Mouse (Mus musculus): Measurements from ENCODE around the gene Oxgr1. TPM values are rescaled to one million over a fixed set of nuclear protein-coding genes. Genes with fewer than 3 reads are reported as not detected.

The Oxgr1 gene
- polyA plus RNA-seq, 1 experiment from 2014 or later = not detected

- no peak for ATAC-seq (replicated peaks; ENCODE audit: insufficient number of reproducible peaks, low FRiP score, low TSS enrichment)
- H3K4me1 ChIP-seq (ENCODE audit: control insufficient read depth, insufficient read depth, low read length) = no peaks in the 10 kb centered on the region
- no peaks in the 10 kb centered on the region for H3K27me3 ChIP-seq (ENCODE audit: control insufficient read depth, insufficient read depth, low read length)
- H3K4me3 ChIP-seq (ENCODE audit: low read depth, low read length) = no peak overlapping the region
- H3K27ac ChIP-seq (ENCODE audit: low read depth, low read length) = no peak overlapping the region
- H3K36me3 ChIP-seq (ENCODE audit: control insufficient read depth, insufficient read depth, low read length) = no peaks in the 10 kb centered on the region
- H3K9me3 ChIP-seq (replicated peaks; ENCODE audit: control insufficient read depth, low read length) = no peaks in the 10 kb centered on the region
- no peak overlapping the region for H3K9ac ChIP-seq (ENCODE audit: low read depth, low read length)
- WGBS (ENCODE audit: insufficient replicate concordance) = 63% methylated on average over 9 of the region's 9 CpGs
- H3K4me2 ChIP-seq = no peak overlapping the region
Observed at GRCm38 (mm10) chr14:120061096-120061495, 18.9 kb upstream of the Oxgr1 start.

- H3K4me3 ChIP-seq (ENCODE audit: low read depth, low read length) = no peak overlapping the region
- H3K36me3 ChIP-seq (ENCODE audit: control insufficient read depth, insufficient read depth, low read length) = no peaks in the 10 kb centered on the region
- no peak overlapping the region for H3K27ac ChIP-seq (ENCODE audit: low read depth, low read length)
- H3K27me3 ChIP-seq (ENCODE audit: control insufficient read depth, insufficient read depth, low read length) = no peaks in the 10 kb centered on the region
- no peak overlapping the region for H3K4me2 ChIP-seq
- H3K4me1 ChIP-seq (ENCODE audit: control insufficient read depth, insufficient read depth, low read length) = no peaks in the 10 kb centered on the region
- ATAC-seq (replicated peaks; ENCODE audit: insufficient number of reproducible peaks, low FRiP score, low TSS enrichment) = no peak
- 26% methylated on average over 1 of the region's 1 CpGs for WGBS (ENCODE audit: insufficient replicate concordance)
- H3K9me3 ChIP-seq (replicated peaks; ENCODE audit: control insufficient read depth, low read length) = no peaks in the 10 kb centered on the region
- no peak overlapping the region for H3K9ac ChIP-seq (ENCODE audit: low read depth, low read length)
Observed at GRCm38 (mm10) chr14:120033454-120033853, 8.8 kb downstream of the Oxgr1 start.

- Histone ChIP-seq H3K4me2 (no peak overlapping the region), H3K27me3 (ENCODE audit: control insufficient read depth, insufficient read depth, low read length) (no peaks in the 10 kb centered on the region), H3K4me1 (ENCODE audit: control insufficient read depth, insufficient read depth, low read length) (no peaks in the 10 kb centered on the region), H3K9me3 (replicated peaks; ENCODE audit: control insufficient read depth, low read length) (no peaks in the 10 kb centered on the region), H3K36me3 (ENCODE audit: control insufficient read depth, insufficient read depth, low read length) (no peaks in the 10 kb centered on the region), H3K9ac (ENCODE audit: low read depth, low read length) (no peak overlapping the region), H3K27ac (ENCODE audit: low read depth, low read length) (no peak overlapping the region), H3K4me3 (ENCODE audit: low read depth, low read length) (no peak overlapping the region)
- no peak for ATAC-seq (replicated peaks; ENCODE audit: insufficient number of reproducible peaks, low FRiP score, low TSS enrichment)
- 72% methylated on average over 2 of the region's 2 CpGs for WGBS (ENCODE audit: insufficient replicate concordance)
Observed at GRCm38 (mm10) chr14:120019948-120020347, 22.3 kb downstream of the Oxgr1 start.

GRCm38 (mm10) chr14:120009969-120010872, 32.0 kb downstream of the Oxgr1 start:
- no peak overlapping the region for H3K4me2 ChIP-seq
- H3K27ac ChIP-seq (ENCODE audit: low read depth, low read length) = no peak overlapping the region
- H3K36me3 ChIP-seq (ENCODE audit: control insufficient read depth, insufficient read depth, low read length) = no peaks in the 10 kb centered on the region
- no peak overlapping the region for H3K4me3 ChIP-seq (ENCODE audit: low read depth, low read length)
- no peaks in the 10 kb centered on the region for H3K9me3 ChIP-seq (replicated peaks; ENCODE audit: control insufficient read depth, low read length)
- ATAC-seq (replicated peaks; ENCODE audit: insufficient number of reproducible peaks, low FRiP score, low TSS enrichment) = no peak
- H3K4me1 ChIP-seq (ENCODE audit: control insufficient read depth, insufficient read depth, low read length) = no peaks in the 10 kb centered on the region
- no peaks in the 10 kb centered on the region for H3K27me3 ChIP-seq (ENCODE audit: control insufficient read depth, insufficient read depth, low read length)
- no peak overlapping the region for H3K9ac ChIP-seq (ENCODE audit: low read depth, low read length)
- WGBS (ENCODE audit: insufficient replicate concordance) = 77% methylated on average over 11 of the region's 11 CpGs

- 17% methylated on average over 1 of the region's 1 CpGs for WGBS (ENCODE audit: insufficient replicate concordance)
- Histone ChIP-seq H3K4me2 (no peak overlapping the region), H3K27me3 (ENCODE audit: control insufficient read depth, insufficient read depth, low read length) (no peaks in the 10 kb centered on the region), H3K9ac (ENCODE audit: low read depth, low read length) (no peak overlapping the region), H3K36me3 (ENCODE audit: control insufficient read depth, insufficient read depth, low read length) (no peaks in the 10 kb centered on the region), H3K4me1 (ENCODE audit: control insufficient read depth, insufficient read depth, low read length) (no peaks in the 10 kb centered on the region), H3K4me3 (ENCODE audit: low read depth, low read length) (no peak overlapping the region), H3K27ac (ENCODE audit: low read depth, low read length) (no peak overlapping the region), H3K9me3 (replicated peaks; ENCODE audit: control insufficient read depth, low read length) (no peaks in the 10 kb centered on the region)
- no peak for ATAC-seq (replicated peaks; ENCODE audit: insufficient number of reproducible peaks, low FRiP score, low TSS enrichment)
Observed at GRCm38 (mm10) chr14:120005153-120005552, 37.1 kb downstream of the Oxgr1 start.

- Histone ChIP-seq H3K4me3 (ENCODE audit: low read depth, low read length) (no peak overlapping the region), H3K27ac (ENCODE audit: low read depth, low read length) (no peak overlapping the region), H3K9me3 (replicated peaks; ENCODE audit: control insufficient read depth, low read length) (no peaks in the 10 kb centered on the region), H3K4me2 (no peak overlapping the region), H3K36me3 (ENCODE audit: control insufficient read depth, insufficient read depth, low read length) (no peaks in the 10 kb centered on the region), H3K9ac (ENCODE audit: low read depth, low read length) (no peak overlapping the region), H3K4me1 (ENCODE audit: control insufficient read depth, insufficient read depth, low read length) (no peaks in the 10 kb centered on the region), H3K27me3 (ENCODE audit: control insufficient read depth, insufficient read depth, low read length) (no peaks in the 10 kb centered on the region)
- ATAC-seq (replicated peaks; ENCODE audit: insufficient number of reproducible peaks, low FRiP score, low TSS enrichment) = no peak
- whole genome bisulfite sequencing (ENCODE audit: insufficient replicate concordance) = 83% methylated on average over 7 of the region's 7 CpGs
Observed at GRCm38 (mm10) chr14:120003661-120004060, 38.6 kb downstream of the Oxgr1 start.

- no peak overlapping the region for H3K4me3 ChIP-seq (ENCODE audit: low read depth, low read length)
- H3K27ac ChIP-seq (ENCODE audit: low read depth, low read length) = no peak overlapping the region
- H3K27me3 ChIP-seq (ENCODE audit: control insufficient read depth, insufficient read depth, low read length) = no peaks in the 10 kb centered on the region
- no peaks in the 10 kb centered on the region for H3K9me3 ChIP-seq (replicated peaks; ENCODE audit: control insufficient read depth, low read length)
- ATAC-seq (replicated peaks; ENCODE audit: insufficient number of reproducible peaks, low FRiP score, low TSS enrichment) = no peak
- no peak overlapping the region for H3K4me2 ChIP-seq
- no peaks in the 10 kb centered on the region for H3K36me3 ChIP-seq (ENCODE audit: control insufficient read depth, insufficient read depth, low read length)
- H3K9ac ChIP-seq (ENCODE audit: low read depth, low read length) = no peak overlapping the region
- WGBS (ENCODE audit: insufficient replicate concordance) = 77% methylated on average over 4 of the region's 4 CpGs
- H3K4me1 ChIP-seq (ENCODE audit: control insufficient read depth, insufficient read depth, low read length) = no peaks in the 10 kb centered on the region
Observed at GRCm38 (mm10) chr14:120002673-120003072, 39.6 kb downstream of the Oxgr1 start.

GRCm38 (mm10) chr14:119989651-119990050, 52.6 kb downstream of the Oxgr1 start:
- Histone ChIP-seq H3K4me2 (no peak overlapping the region), H3K4me3 (ENCODE audit: low read depth, low read length) (no peak overlapping the region), H3K9me3 (replicated peaks; ENCODE audit: control insufficient read depth, low read length) (no peaks in the 10 kb centered on the region), H3K27ac (ENCODE audit: low read depth, low read length) (no peak overlapping the region), H3K4me1 (ENCODE audit: control insufficient read depth, insufficient read depth, low read length) (no peaks in the 10 kb centered on the region), H3K9ac (ENCODE audit: low read depth, low read length) (no peak overlapping the region), H3K27me3 (ENCODE audit: control insufficient read depth, insufficient read depth, low read length) (no peaks in the 10 kb centered on the region), H3K36me3 (ENCODE audit: control insufficient read depth, insufficient read depth, low read length) (no peaks in the 10 kb centered on the region)
- WGBS (ENCODE audit: insufficient replicate concordance) = 67% methylated on average over 10 of the region's 10 CpGs
- ATAC-seq (replicated peaks; ENCODE audit: insufficient number of reproducible peaks, low FRiP score, low TSS enrichment) = no peak

Data from heart, embryonic 11.5 days (tissue).